Mouse (Mus musculus) ovary, adult 2 months (tissue): ENCODE measurements around the gene Abcb4. TPM values are rescaled to one million over a fixed set of nuclear protein-coding genes. Genes with fewer than 3 reads are reported as not detected.

Source experiments
- polyA plus RNA-seq: library from polyadenylated mRNA; depleted of rRNA; stranded (reverse); fragments of >200 nt; gene quantifications from 2 replicates; pipeline ENCODE4 v1.2.3, GENCODE M21; 2012; rRNA removed

Gene Abcb4
- 0.25 and 0.27 TPM in 2 replicates for polyA plus RNA-seq

GRCm38 (mm10) chr5:8893300-8894103, at the start of gene Abcb4:
Abcb4 (plus strand) TSS chr5:8893717.

GRCm38 (mm10) chr5:8996686-8997512, 103.4 kb downstream of the Abcb4 start, which contains the start of gene Crot:
Crot (minus strand) TSS chr5:8997324.

Other genes with a start within 250 kb of the Abcb4 start
- gene Abcb1a, start 233.6 kb upstream of the Abcb4 start, polyA plus RNA-seq: 7.1 and 8.9 TPM in 2 replicates
- gene Abcb1b, start 95.6 kb upstream of the Abcb4 start, polyA plus RNA-seq: 6.4 and 9.2 TPM in 2 replicates
- gene Crot, start 103.6 kb downstream of the Abcb4 start, polyA plus RNA-seq: 6.2 and 6.8 TPM in 2 replicates
- 12.2 and 19.1 TPM in 2 replicates for gene Tmem243, start 207.0 kb downstream of the Abcb4 start, polyA plus RNA-seq